Mouse (Mus musculus) ES-E14 (cell line): ENCODE results near the gene Otub2. TPM values are rescaled to one million over a fixed set of nuclear protein-coding genes. Genes with fewer than 3 reads are reported as not detected.

Source experiments
- DNase-seq: peaks from one replicate; pipeline ENCODE4 v3.0.0-alpha.2; 2013; ENCODE audit warnings: low read depth, low spot score
- H3K27ac ChIP-seq: 2 replicates; pipeline ENCODE4 v1.5.1; 2012; ENCODE audit warnings: low read depth, mild to moderate bottlenecking, low read length, moderate library complexity, mixed read lengths; ENCODE audit not compliant: poor library complexity, insufficient read depth, severe bottlenecking
- H3K36me3 ChIP-seq: 2 replicates; pipeline ENCODE4 v1.6.1; 2012; ENCODE audit warnings: mild to moderate bottlenecking, low read length, moderate library complexity, mixed read lengths; ENCODE audit not compliant: control insufficient read depth, poor library complexity, insufficient read depth, severe bottlenecking
- H3K4me1 ChIP-seq, 2 experiments: fragments of 150-350 bp in 1 of 2; sonication (generic) in 1 of 2; 2 replicates each; pipeline ENCODE4 v1.6.1; 2012; ENCODE audit warnings: low read length in 2 of 2, mild to moderate bottlenecking in 1 of 2, mixed read lengths in 1 of 2; ENCODE audit not compliant: control insufficient read depth in 2 of 2, insufficient read depth in 2 of 2, poor library complexity in 1 of 2
- H3K4me3 ChIP-seq, 2 experiments: fragments of 150-350 bp in 1 of 2; sonication (generic) in 1 of 2; 2 replicates each; pipeline ENCODE4 v1.5.1; 2012; ENCODE audit warnings: low read length in 2 of 2, low read depth in 1 of 2, mild to moderate bottlenecking in 1 of 2, mixed read lengths in 1 of 2; ENCODE audit not compliant: insufficient read depth in 1 of 2, poor library complexity in 1 of 2, severe bottlenecking in 1 of 2
- H3K9ac ChIP-seq: 2 replicates; pipeline ENCODE4 v1.6.1; 2012; ENCODE audit warnings: low read depth, mild to moderate bottlenecking, low read length, mixed read lengths; ENCODE audit not compliant: poor library complexity, insufficient read depth, severe bottlenecking
- H3K9me3 ChIP-seq: fragments of 150-350 bp; sonication (generic); 2 replicates; pipeline ENCODE4 v1.6.1; 2012; ENCODE audit warnings: low read depth, mild to moderate bottlenecking, low read length; ENCODE audit not compliant: control insufficient read depth, insufficient read depth
- CHD2 ChIP-seq: IDR thresholded peaks from 2 replicates; pipeline ENCODE4 v1.6.1; 2014; ENCODE audit warnings: mild to moderate bottlenecking, low read depth, low read length, inconsistent platforms
- HCFC1 ChIP-seq: IDR thresholded peaks from 2 replicates; pipeline ENCODE4 v1.6.1; 2012; ENCODE audit warnings: low read length, inconsistent platforms, borderline replicate concordance; ENCODE audit not compliant: insufficient read depth
- MAFK ChIP-seq: IDR thresholded peaks from 2 replicates; pipeline ENCODE4 v1.6.1; 2014; ENCODE audit warnings: mild to moderate bottlenecking, low read depth, low read length, inconsistent platforms; ENCODE audit not compliant: insufficient read depth
- ZC3H11A ChIP-seq: IDR thresholded peaks from 2 replicates; pipeline ENCODE4 v1.6.1; 2012; ENCODE audit warnings: low read depth, mild to moderate bottlenecking, inconsistent platforms, low read length, borderline replicate concordance
- ZNF384 ChIP-seq: IDR thresholded peaks from 2 replicates; pipeline ENCODE4 v1.6.1; 2012; ENCODE audit warnings: low read depth, low read length, inconsistent platforms
- in situ Hi-C, 2 experiments: fragments of 600-800 bp; cut with MboI; formaldehyde crosslinking; loops; one replicate each; pipeline ENCODE4 v1.15.1; 2025; ENCODE audit warnings: low sequenced_read_pairs in 2 of 2, inconsistent platforms in 1 of 2; ENCODE audit not compliant: unreplicated experiment in 2 of 2
- total RNA-seq: library from RNA; depleted of rRNA; stranded (reverse); fragments of 300-350 nt; gene quantifications from 2 replicates; pipeline ENCODE4 v1.2.3, GENCODE M21; 2012

Gene Otub2
- total RNA-seq, 1 experiment = 4.8 TPM

- TF ChIP-seq HCFC1 (no peak), ZNF384 (no peak), CHD2 (no peak), ZC3H11A (no peak), MAFK (no peak)
- no peaks in the 10 kb centered on the region for H3K4me1 ChIP-seq
- no peaks in the 10 kb centered on the region for H3K36me3 ChIP-seq
Measured at GRCm38 (mm10) chr12:103356415-103356748, 32.1 kb upstream of the Otub2 start.

GRCm38 (mm10) chr12:103358216-103358615, 30.3 kb upstream of the Otub2 start:
- no peaks in the 10 kb centered on the region for H3K4me1 ChIP-seq
- no peak for DNase-seq
- TF ChIP-seq HCFC1 (no peak), MAFK (no peak), ZNF384 (no peak), ZC3H11A (no peak), CHD2 (no peak)
- H3K27ac ChIP-seq = no peak overlapping the region
- no peak overlapping the region for H3K9ac ChIP-seq
- H3K9me3 ChIP-seq = no peaks in the 10 kb centered on the region
- in situ Hi-C loops = no loop called here
- no peaks in the 10 kb centered on the region for H3K36me3 ChIP-seq
- no peak overlapping the region for H3K4me3 ChIP-seq

More at GRCm38 (mm10) chr12:103356415-103356748, 32.1 kb upstream of the Otub2 start:
- Histone ChIP-seq H3K4me3 (no peak overlapping the region), H3K9me3 (no peaks in the 10 kb centered on the region), H3K9ac (no peak overlapping the region), H3K27ac (no peak overlapping the region)
- in situ Hi-C loops = no loop called here
- DNase-seq = no peak

- no peak for DNase-seq
- TF ChIP-seq HCFC1 (no peak), ZC3H11A (no peak), MAFK (no peak), CHD2 (no peak), ZNF384 (no peak)
- in situ Hi-C loops = no loop called here
- Histone ChIP-seq H3K36me3 (no peaks in the 10 kb centered on the region), H3K9me3 (no peaks in the 10 kb centered on the region), H3K27ac (no peak overlapping the region), H3K4me1 (no peaks in the 10 kb centered on the region), H3K4me3 (no peak overlapping the region), H3K9ac (no peak overlapping the region)
Measured at GRCm38 (mm10) chr12:103358951-103359801, 29.3 kb upstream of the Otub2 start.

- Histone ChIP-seq H3K4me1 (no peaks in the 10 kb centered on the region), H3K36me3 (no peaks in the 10 kb centered on the region), H3K27ac (no peak overlapping the region), H3K9ac (no peak overlapping the region), H3K9me3 (no peaks in the 10 kb centered on the region), H3K4me3 (no peak overlapping the region)
- TF ChIP-seq MAFK (no peak), ZNF384 (no peak), HCFC1 (no peak), ZC3H11A (no peak), CHD2 (no peak)
- no peak for DNase-seq
- in situ Hi-C loops = no loop called here
Measured at GRCm38 (mm10) chr12:103360812-103361211, 27.7 kb upstream of the Otub2 start.
